Mouse (Mus musculus): ENCODE data around the gene Selenow. TPM values are rescaled to one million over a fixed set of nuclear protein-coding genes. Genes with fewer than 3 reads are reported as not detected.

Selenow gene
- total and polyA plus RNA-seq, 3 experiments: 170 to 325 (median 195) TPM

DNA sequence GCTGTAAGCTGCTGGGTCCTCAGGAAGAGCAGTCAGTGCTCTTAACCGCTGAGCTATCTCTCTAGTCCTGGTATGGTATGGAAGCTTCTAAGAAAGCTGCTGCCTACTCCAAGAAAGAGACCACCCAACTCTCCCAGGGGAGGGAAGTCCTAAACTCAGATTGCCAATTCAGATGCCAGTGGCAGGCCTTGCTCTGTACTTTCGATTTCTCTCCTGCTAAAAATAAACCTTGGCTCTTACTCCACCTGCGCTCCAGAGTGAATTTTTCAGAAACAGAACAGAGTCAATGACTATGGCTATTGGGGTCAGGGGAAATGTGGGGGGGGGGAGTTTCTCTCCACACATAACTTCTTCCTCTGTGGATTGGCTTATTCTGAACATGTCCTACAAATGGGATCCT is 9.4 kb upstream of the Selenow start:
- Histone ChIP-seq H3K4me3 (no peak overlapping the region), H3K79me2 (replicated peaks; ENCODE audit: control insufficient read depth, insufficient read depth, low read length) (no peaks in the 10 kb centered on the region), H3K27ac (peak overlapping the region; percentile 88), H3K27me3 (ENCODE audit: control insufficient read depth, insufficient read depth, low read length) (no peaks in the 10 kb centered on the region), H3K9ac (ENCODE audit: low read depth, low read length) (peak overlapping the region; percentile 64), H3K36me3 (ENCODE audit: control insufficient read depth, insufficient read depth, low read length) (peaks cover 12% of the 10 kb centered on the region), H3K4me1 (ENCODE audit: control insufficient read depth, insufficient read depth, low read length) (peaks cover 15% of the 10 kb centered on the region)
- 14% methylated on average over 3 of the region's 3 CpGs for WGBS
- TF ChIP-seq POLR2A (IDR thresholded peaks at IDR 0.05; ENCODE audit: insufficient read depth, low read depth, low read length): no peak
- TF ChIP-seq EP300 (IDR thresholded peaks at IDR 0.05; ENCODE audit: insufficient read depth, low read depth, low read length): no peak
- TF ChIP-seq CTCF (IDR thresholded peaks at IDR 0.05): no peak
- no peak for DNase-seq
- intact Hi-C loops (cut with DNase I): no loop called here

- 69% methylated on average over 2 of the region's 2 CpGs for WGBS
- H3K79me2 ChIP-seq (replicated peaks; ENCODE audit: control insufficient read depth, insufficient read depth, low read length): no peaks in the 10 kb centered on the region
- intact Hi-C loops (cut with DNase I): loop anchor here (1.0 kb wide), 1 partner anchor 37 kb away; the partner anchor contains the start of gene Ehd2
Measured at GRCm38 (mm10) chr7:15930543-15930942, 8.3 kb upstream of the Selenow start.

GRCm38 (mm10) chr7:15929910-15930309 is 7.7 kb upstream of the Selenow start:
- DNase-seq: peak; percentile 77 to 83
- no peaks in the 10 kb centered on the region for H3K79me2 ChIP-seq (replicated peaks; ENCODE audit: control insufficient read depth, insufficient read depth, low read length)
- WGBS: 17% methylated on average over 4 of the region's 4 CpGs
- TF ChIP-seq POLR2A (IDR thresholded peaks at IDR 0.05; ENCODE audit: insufficient read depth, low read depth, low read length): 0 out of 2 replicates have a peak, but pooled peaks have one; percentile 33
- peak; percentile 94 for TF ChIP-seq CTCF (IDR thresholded peaks at IDR 0.05)
- peak; percentile 90 for TF ChIP-seq EP300 (IDR thresholded peaks at IDR 0.05; ENCODE audit: insufficient read depth, low read depth, low read length)
- intact Hi-C loops (cut with DNase I): loop anchor here (1.0 kb wide), 1 partner anchor 37 kb away; the partner anchor contains the start of gene Ehd2
- peaks cover 13% of the 10 kb centered on the region for H3K4me1 ChIP-seq (ENCODE audit: control insufficient read depth, insufficient read depth, low read length)
- no peaks in the 10 kb centered on the region for H3K27me3 ChIP-seq (ENCODE audit: control insufficient read depth, insufficient read depth, low read length)
- no peak overlapping the region for H3K9ac ChIP-seq (ENCODE audit: low read depth, low read length)
- H3K27ac ChIP-seq: peak overlapping the region; percentile 18; the same call in 1 of the 2 replicates
- peaks cover 12% of the 10 kb centered on the region for H3K36me3 ChIP-seq (ENCODE audit: control insufficient read depth, insufficient read depth, low read length)
- no peak overlapping the region for H3K4me3 ChIP-seq

More at GRCm38 (mm10) chr7:15930543-15930942, 8.3 kb upstream of the Selenow start:
- TF ChIP-seq POLR2A (IDR thresholded peaks at IDR 0.05; ENCODE audit: insufficient read depth, low read depth, low read length) (no peak), CTCF (IDR thresholded peaks at IDR 0.05) (peak; percentile 56), EP300 (IDR thresholded peaks at IDR 0.05; ENCODE audit: insufficient read depth, low read depth, low read length) (no peak)
- Histone ChIP-seq H3K36me3 (ENCODE audit: control insufficient read depth, insufficient read depth, low read length) (peaks cover 12% of the 10 kb centered on the region), H3K4me3 (no peak overlapping the region), H3K27ac (peak overlapping the region; percentile 18; the same call in 1 of the 2 replicates), H3K4me1 (ENCODE audit: control insufficient read depth, insufficient read depth, low read length) (peaks cover 15% of the 10 kb centered on the region), H3K9ac (ENCODE audit: low read depth, low read length) (no peak overlapping the region), H3K27me3 (ENCODE audit: control insufficient read depth, insufficient read depth, low read length) (no peaks in the 10 kb centered on the region)
- DNase-seq: no peak

DNA sequence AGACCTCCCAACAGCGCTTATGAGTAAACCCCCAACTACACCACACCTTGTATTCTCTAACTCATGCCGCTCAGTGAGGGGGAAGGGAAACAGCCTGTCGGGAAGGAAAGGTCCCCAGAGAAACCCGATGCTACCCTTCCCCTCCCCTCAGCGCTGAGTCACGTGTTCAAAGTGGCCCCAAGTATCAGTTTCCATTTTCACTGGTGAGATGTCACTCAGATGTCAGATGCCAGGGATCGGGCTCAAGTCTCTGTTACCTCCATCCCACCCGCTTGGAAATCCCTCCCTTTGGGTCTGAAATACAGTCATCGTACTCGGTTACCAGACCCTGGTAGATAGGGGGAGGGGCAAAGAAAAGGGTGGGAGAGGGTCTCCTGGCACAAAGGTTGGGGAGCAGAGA is 406 bp downstream of the Selenow start:
- H3K4me1 ChIP-seq (ENCODE audit: control insufficient read depth, insufficient read depth, low read length): peaks cover 6% of the 10 kb centered on the region
- DNase-seq: peak in 1 of 2 experiments; percentile 56
- H3K27me3 ChIP-seq (ENCODE audit: control insufficient read depth, insufficient read depth, low read length): no peaks in the 10 kb centered on the region
- under 1% methylated on average over 10 of the region's 10 CpGs for whole genome bisulfite sequencing
- intact Hi-C loops (cut with DNase I): loop anchor here (5.0 kb wide), 2 partner anchors 126 to 176 kb away; partner anchors contain the start of genes Bicra and Napa
- no peaks in the 10 kb centered on the region for H3K79me2 ChIP-seq (replicated peaks; ENCODE audit: control insufficient read depth, insufficient read depth, low read length)
- TF ChIP-seq CTCF (IDR thresholded peaks at IDR 0.05) (no peak), POLR2A (IDR thresholded peaks at IDR 0.05; ENCODE audit: insufficient read depth, low read depth, low read length) (no peak), EP300 (IDR thresholded peaks at IDR 0.05; ENCODE audit: insufficient read depth, low read depth, low read length) (no peak)
- H3K4me3 ChIP-seq: peak overlapping the region; percentile 89
- peak overlapping the region; percentile 98 for H3K27ac ChIP-seq
- peak overlapping the region; percentile 83 for H3K9ac ChIP-seq (ENCODE audit: low read depth, low read length)
- no peaks in the 10 kb centered on the region; the same call in 1 of the 2 replicates for H3K36me3 ChIP-seq (ENCODE audit: control insufficient read depth, insufficient read depth, low read length)

- peak overlapping the region; percentile 89 for H3K4me3 ChIP-seq
- intact Hi-C loops (cut with DNase I): loop anchor here (5.0 kb wide), 2 partner anchors 127 to 177 kb away; partner anchors contain the start of genes Bicra and Napa
- no peak for DNase-seq
- WGBS: 71% methylated on average over 6 of the region's 6 CpGs
- H3K9ac ChIP-seq (ENCODE audit: low read depth, low read length): no peak overlapping the region
- TF ChIP-seq EP300 (IDR thresholded peaks at IDR 0.05; ENCODE audit: insufficient read depth, low read depth, low read length) (no peak), POLR2A (IDR thresholded peaks at IDR 0.05; ENCODE audit: insufficient read depth, low read depth, low read length) (no peak), CTCF (IDR thresholded peaks at IDR 0.05) (no peak)
- no peaks in the 10 kb centered on the region for H3K79me2 ChIP-seq (replicated peaks; ENCODE audit: control insufficient read depth, insufficient read depth, low read length)
- peaks cover 6% of the 10 kb centered on the region for H3K4me1 ChIP-seq (ENCODE audit: control insufficient read depth, insufficient read depth, low read length)
- no peaks in the 10 kb centered on the region; the same call in 1 of the 2 replicates for H3K36me3 ChIP-seq (ENCODE audit: control insufficient read depth, insufficient read depth, low read length)
- H3K27ac ChIP-seq: no peak overlapping the region; the same call in 1 of the 2 replicates
- H3K27me3 ChIP-seq (ENCODE audit: control insufficient read depth, insufficient read depth, low read length): no peaks in the 10 kb centered on the region
Measured at GRCm38 (mm10) chr7:15920645-15921190, 1.5 kb downstream of the Selenow start.

- TF ChIP-seq CTCF (IDR thresholded peaks at IDR 0.05) (no peak), POLR2A (IDR thresholded peaks at IDR 0.05; ENCODE audit: insufficient read depth, low read depth, low read length) (no peak)
- no peak for DNase-seq
- intact Hi-C loops (cut with DNase I): loop anchor here (5.0 kb wide), 2 partner anchors 127 to 177 kb away; partner anchors contain the start of genes Bicra and Napa
- Histone ChIP-seq H3K4me3 (no peak overlapping the region), H3K27ac (no peak overlapping the region), H3K4me1 (ENCODE audit: control insufficient read depth, insufficient read depth, low read length) (peaks cover 6% of the 10 kb centered on the region), H3K27me3 (ENCODE audit: control insufficient read depth, insufficient read depth, low read length) (no peaks in the 10 kb centered on the region), H3K79me2 (replicated peaks; ENCODE audit: control insufficient read depth, insufficient read depth, low read length) (no peaks in the 10 kb centered on the region), H3K9ac (ENCODE audit: low read depth, low read length) (no peak overlapping the region), H3K36me3 (ENCODE audit: control insufficient read depth, insufficient read depth, low read length) (no peaks in the 10 kb centered on the region; the same call in 1 of the 2 replicates)
- WGBS: 79% methylated on average over 9 of the region's 9 CpGs
Measured at GRCm38 (mm10) chr7:15919947-15920346, 2.3 kb downstream of the Selenow start.

Data from heart, adult 2 months (tissue).